Mouse (Mus musculus): ENCODE data around the gene Plekhh3. TPM values are rescaled to one million over a fixed set of nuclear protein-coding genes. Genes with fewer than 3 reads are reported as not detected.
A peak's percentile ranks its signal among the peaks of the same experiment; 100 is the strongest.

Plekhh3 gene
- polyA plus RNA-seq, 1 experiment, result 2.5 TPM

- TF ChIP-seq CTCF (IDR thresholded peaks at IDR 0.05; ENCODE audit: low read depth, low read length) (no peak), EP300 (IDR thresholded peaks at IDR 0.05; ENCODE audit: insufficient read depth, low read depth, low read length) (no peak), POLR2A (IDR thresholded peaks at IDR 0.05; ENCODE audit: insufficient read depth, low read length) (no peak)
- Histone ChIP-seq H3K27me3 (ENCODE audit: control insufficient read depth, insufficient read depth, low read length, poor library complexity, severe bottlenecking) (no peaks in the 10 kb centered on the region), H3K4me3 (ENCODE audit: low read depth, low read length) (no peak overlapping the region), H3K4me1 (ENCODE audit: control insufficient read depth, insufficient read depth, low read length) (no peaks in the 10 kb centered on the region), H3K9me3 (replicated peaks; ENCODE audit: control insufficient read depth, insufficient read depth, low read length, poor library complexity, severe bottlenecking) (no peaks in the 10 kb centered on the region), H3K27ac (ENCODE audit: insufficient read depth, low read length) (no peak overlapping the region), H3K9ac (ENCODE audit: low read depth, poor library complexity, severe bottlenecking) (no peak overlapping the region), H3K36me3 (ENCODE audit: control insufficient read depth, insufficient read depth, low read length, poor library complexity, severe bottlenecking) (no peaks in the 10 kb centered on the region)
Observed at GRCm38 (mm10) chr11:101182771-101183517, 11.8 kb upstream of the Plekhh3 start.

- Histone ChIP-seq H3K4me3 (ENCODE audit: low read depth, low read length) (no peak overlapping the region), H3K27ac (ENCODE audit: insufficient read depth, low read length) (no peak overlapping the region), H3K27me3 (ENCODE audit: control insufficient read depth, insufficient read depth, low read length, poor library complexity, severe bottlenecking) (no peaks in the 10 kb centered on the region), H3K36me3 (ENCODE audit: control insufficient read depth, insufficient read depth, low read length, poor library complexity, severe bottlenecking) (no peaks in the 10 kb centered on the region), H3K9me3 (replicated peaks; ENCODE audit: control insufficient read depth, insufficient read depth, low read length, poor library complexity, severe bottlenecking) (no peaks in the 10 kb centered on the region), H3K9ac (ENCODE audit: low read depth, poor library complexity, severe bottlenecking) (no peak overlapping the region), H3K4me1 (ENCODE audit: control insufficient read depth, insufficient read depth, low read length) (no peaks in the 10 kb centered on the region)
- TF ChIP-seq POLR2A (IDR thresholded peaks at IDR 0.05; ENCODE audit: insufficient read depth, low read length) (no peak), EP300 (IDR thresholded peaks at IDR 0.05; ENCODE audit: insufficient read depth, low read depth, low read length) (no peak), CTCF (IDR thresholded peaks at IDR 0.05; ENCODE audit: low read depth, low read length) (no peak)
Observed at GRCm38 (mm10) chr11:101181961-101182360, 10.8 kb upstream of the Plekhh3 start.

- H3K36me3 ChIP-seq (ENCODE audit: control insufficient read depth, insufficient read depth, low read length, poor library complexity, severe bottlenecking), result no peaks in the 10 kb centered on the region
- no peaks in the 10 kb centered on the region for H3K4me1 ChIP-seq (ENCODE audit: control insufficient read depth, insufficient read depth, low read length)
- no peak overlapping the region for H3K4me3 ChIP-seq (ENCODE audit: low read depth, low read length)
- H3K27ac ChIP-seq (ENCODE audit: insufficient read depth, low read length), result no peak overlapping the region
- H3K27me3 ChIP-seq (ENCODE audit: control insufficient read depth, insufficient read depth, low read length, poor library complexity, severe bottlenecking), result no peaks in the 10 kb centered on the region
- peak; percentile 76 for TF ChIP-seq CTCF (IDR thresholded peaks at IDR 0.05; ENCODE audit: low read depth, low read length)
- no peak for TF ChIP-seq EP300 (IDR thresholded peaks at IDR 0.05; ENCODE audit: insufficient read depth, low read depth, low read length)
- no peak for TF ChIP-seq POLR2A (IDR thresholded peaks at IDR 0.05; ENCODE audit: insufficient read depth, low read length)
- H3K9me3 ChIP-seq (replicated peaks; ENCODE audit: control insufficient read depth, insufficient read depth, low read length, poor library complexity, severe bottlenecking), result no peaks in the 10 kb centered on the region
- no peak overlapping the region for H3K9ac ChIP-seq (ENCODE audit: low read depth, poor library complexity, severe bottlenecking)
Observed at GRCm38 (mm10) chr11:101180846-101181740, 9.9 kb upstream of the Plekhh3 start.

GRCm38 (mm10) chr11:101180261-101180660 lies 9.1 kb upstream of the Plekhh3 start:
- H3K27ac ChIP-seq (ENCODE audit: insufficient read depth, low read length), result no peak overlapping the region
- H3K9ac ChIP-seq (ENCODE audit: low read depth, poor library complexity, severe bottlenecking), result no peak overlapping the region
- H3K4me1 ChIP-seq (ENCODE audit: control insufficient read depth, insufficient read depth, low read length), result no peaks in the 10 kb centered on the region
- H3K9me3 ChIP-seq (replicated peaks; ENCODE audit: control insufficient read depth, insufficient read depth, low read length, poor library complexity, severe bottlenecking), result no peaks in the 10 kb centered on the region
- H3K27me3 ChIP-seq (ENCODE audit: control insufficient read depth, insufficient read depth, low read length, poor library complexity, severe bottlenecking), result 0 out of 2 replicates have a peak, but pooled peaks cover under 1% of the 10 kb centered on the region
- no peaks in the 10 kb centered on the region for H3K36me3 ChIP-seq (ENCODE audit: control insufficient read depth, insufficient read depth, low read length, poor library complexity, severe bottlenecking)
- no peak overlapping the region for H3K4me3 ChIP-seq (ENCODE audit: low read depth, low read length)
- no peak for TF ChIP-seq POLR2A (IDR thresholded peaks at IDR 0.05; ENCODE audit: insufficient read depth, low read length)
- TF ChIP-seq EP300 (IDR thresholded peaks at IDR 0.05; ENCODE audit: insufficient read depth, low read depth, low read length), result no peak
- no peak for TF ChIP-seq CTCF (IDR thresholded peaks at IDR 0.05; ENCODE audit: low read depth, low read length)

GRCm38 (mm10) chr11:101179306-101179705 lies 8.2 kb upstream of the Plekhh3 start:
- Histone ChIP-seq H3K27ac (ENCODE audit: insufficient read depth, low read length) (no peak overlapping the region), H3K36me3 (ENCODE audit: control insufficient read depth, insufficient read depth, low read length, poor library complexity, severe bottlenecking) (no peaks in the 10 kb centered on the region), H3K4me3 (ENCODE audit: low read depth, low read length) (no peak overlapping the region), H3K9ac (ENCODE audit: low read depth, poor library complexity, severe bottlenecking) (no peak overlapping the region), H3K9me3 (replicated peaks; ENCODE audit: control insufficient read depth, insufficient read depth, low read length, poor library complexity, severe bottlenecking) (no peaks in the 10 kb centered on the region), H3K27me3 (ENCODE audit: control insufficient read depth, insufficient read depth, low read length, poor library complexity, severe bottlenecking) (peaks cover 3% of the 10 kb centered on the region; the same call in 1 of the 2 replicates), H3K4me1 (ENCODE audit: control insufficient read depth, insufficient read depth, low read length) (no peaks in the 10 kb centered on the region)
- TF ChIP-seq EP300 (IDR thresholded peaks at IDR 0.05; ENCODE audit: insufficient read depth, low read depth, low read length), result no peak
- no peak for TF ChIP-seq CTCF (IDR thresholded peaks at IDR 0.05; ENCODE audit: low read depth, low read length)
- TF ChIP-seq POLR2A (IDR thresholded peaks at IDR 0.05; ENCODE audit: insufficient read depth, low read length), result no peak

Data from ES-Bruce4 (cell line).